Mouse (Mus musculus): ENCODE data around the gene Ski. TPM values are rescaled to one million over a fixed set of nuclear protein-coding genes. Genes with fewer than 3 reads are reported as not detected.

The Ski gene
- polyA plus RNA-seq, 1 experiment from 2014 or later, result 17.8 TPM

DNA sequence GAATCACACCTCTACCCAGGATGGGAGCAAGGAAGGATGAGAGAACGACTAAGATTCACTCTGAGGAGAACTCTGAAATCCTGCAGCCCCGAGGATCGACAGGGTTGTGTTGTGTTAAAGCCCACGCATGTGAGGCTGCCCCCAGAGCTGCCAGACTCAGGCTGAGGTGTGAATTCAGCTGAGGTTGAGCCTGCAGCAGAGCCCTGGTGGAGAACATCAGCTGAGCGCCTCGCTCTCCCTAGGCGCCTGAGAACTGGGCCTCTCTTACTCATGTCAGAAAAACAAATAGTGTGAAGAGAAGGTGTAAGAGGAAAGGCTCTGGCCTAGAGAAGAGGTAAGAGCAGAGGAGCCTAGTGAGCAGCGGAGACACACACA lies 63.9 kb downstream of the Ski start:
- ATAC-seq (ENCODE audit: insufficient number of reproducible peaks, low FRiP score, low TSS enrichment, low read depth) (no peak), DNase-seq (ENCODE audit: low spot score) (no peak)
- no peak overlapping the region; the same call in none of the 2 replicates for H3K27ac ChIP-seq (replicated peaks; ENCODE audit: low read depth, low read length)
- H3K4me3 ChIP-seq (ENCODE audit: low read depth, low read length), result no peak overlapping the region
- H3K4me2 ChIP-seq (ENCODE audit: low read depth, severe bottlenecking), result no peak overlapping the region
- no peaks in the 10 kb centered on the region for H3K27me3 ChIP-seq (ENCODE audit: control insufficient read depth, insufficient read depth, low read length)
- peaks cover 22% of the 10 kb centered on the region for H3K36me3 ChIP-seq (ENCODE audit: control insufficient read depth, insufficient read depth, low read length)
- H3K9ac ChIP-seq (ENCODE audit: low read length), result no peak overlapping the region
- 58% methylated on average over 8 of the region's 8 CpGs for WGBS
- H3K4me1 ChIP-seq (ENCODE audit: control insufficient read depth, insufficient read depth, low read length), result peaks cover 25% of the 10 kb centered on the region
- no peaks in the 10 kb centered on the region for H3K9me3 ChIP-seq (ENCODE audit: control insufficient read depth, low read length)

DNA sequence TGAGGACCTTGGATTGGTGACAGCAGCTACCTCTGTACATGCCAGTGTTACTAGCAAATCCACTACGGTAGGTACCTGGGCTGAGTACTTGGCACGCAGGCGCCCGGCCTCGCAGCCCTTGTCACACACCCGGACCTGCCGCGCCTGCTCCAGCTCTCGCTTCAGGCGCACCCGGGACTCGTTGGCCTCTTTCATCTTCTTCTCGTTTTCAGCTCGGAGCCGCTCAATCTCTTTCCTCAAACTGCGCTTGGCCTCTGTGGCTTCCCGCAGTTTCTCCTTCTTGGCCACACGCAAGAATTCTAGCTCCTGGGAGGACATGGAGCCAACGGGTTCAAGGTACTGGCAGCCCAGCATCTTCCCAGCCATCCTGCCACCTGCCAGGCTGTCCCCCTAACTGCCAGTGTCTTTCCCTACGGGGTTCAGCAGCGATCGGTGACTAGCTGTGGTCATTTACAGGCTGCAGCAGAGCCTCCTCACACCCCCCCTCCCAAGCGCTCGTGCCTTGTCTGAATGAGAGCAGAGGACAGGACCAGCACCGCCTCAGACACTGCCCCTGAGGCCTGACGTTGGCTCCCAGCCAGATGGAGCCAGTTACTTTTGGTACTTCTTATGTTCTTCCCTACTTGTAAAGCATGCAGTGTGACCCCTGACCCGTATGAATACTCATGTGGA lies 64.4 kb downstream of the Ski start:
- 89% methylated on average over 27 of the region's 27 CpGs for WGBS
- H3K4me3 ChIP-seq (ENCODE audit: low read depth, low read length), result no peak overlapping the region
- ATAC-seq (ENCODE audit: insufficient number of reproducible peaks, low FRiP score, low TSS enrichment, low read depth) (no peak), DNase-seq (ENCODE audit: low spot score) (no peak)
- no peak overlapping the region for H3K4me2 ChIP-seq (ENCODE audit: low read depth, severe bottlenecking)
- no peaks in the 10 kb centered on the region for H3K9me3 ChIP-seq (ENCODE audit: control insufficient read depth, low read length)
- H3K36me3 ChIP-seq (ENCODE audit: control insufficient read depth, insufficient read depth, low read length), result peaks cover 22% of the 10 kb centered on the region
- no peak overlapping the region for H3K27ac ChIP-seq (replicated peaks; ENCODE audit: low read depth, low read length)
- H3K4me1 ChIP-seq (ENCODE audit: control insufficient read depth, insufficient read depth, low read length), result peaks cover 20% of the 10 kb centered on the region
- H3K27me3 ChIP-seq (ENCODE audit: control insufficient read depth, insufficient read depth, low read length), result no peaks in the 10 kb centered on the region
- no peak overlapping the region for H3K9ac ChIP-seq (ENCODE audit: low read length)

DNA sequence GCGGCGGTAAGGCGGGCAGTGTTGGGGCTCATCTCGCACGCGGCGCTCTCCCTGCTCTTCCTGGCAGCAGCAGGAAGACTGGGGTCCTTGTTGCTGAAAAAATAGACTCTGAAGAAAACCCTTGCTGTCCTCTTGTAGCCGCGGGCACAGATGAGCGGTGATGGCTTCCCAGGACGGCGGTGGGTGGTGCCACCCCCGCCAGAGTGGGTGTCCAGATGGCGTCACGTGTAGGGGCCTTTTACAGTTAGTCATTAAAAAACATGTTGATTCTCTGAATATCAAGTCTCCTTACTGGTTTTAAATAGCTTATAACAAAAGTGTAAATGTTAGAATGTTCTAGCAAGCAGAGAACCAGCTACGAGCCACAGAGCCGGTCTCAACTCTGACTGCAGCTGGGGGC lies 65.7 kb downstream of the Ski start:
- peaks cover 14% of the 10 kb centered on the region for H3K4me1 ChIP-seq (ENCODE audit: control insufficient read depth, insufficient read depth, low read length)
- no peaks in the 10 kb centered on the region for H3K9me3 ChIP-seq (ENCODE audit: control insufficient read depth, low read length)
- DNase-seq (ENCODE audit: low spot score) (no peak), ATAC-seq (ENCODE audit: insufficient number of reproducible peaks, low FRiP score, low TSS enrichment, low read depth) (no peak)
- no peak overlapping the region for H3K9ac ChIP-seq (ENCODE audit: low read length)
- peaks cover 22% of the 10 kb centered on the region for H3K36me3 ChIP-seq (ENCODE audit: control insufficient read depth, insufficient read depth, low read length)
- no peak overlapping the region for H3K27ac ChIP-seq (replicated peaks; ENCODE audit: low read depth, low read length)
- H3K4me3 ChIP-seq (ENCODE audit: low read depth, low read length), result no peak overlapping the region
- no peak overlapping the region for H3K4me2 ChIP-seq (ENCODE audit: low read depth, severe bottlenecking)
- 93% methylated on average over 17 of the region's 17 CpGs for WGBS
- H3K27me3 ChIP-seq (ENCODE audit: control insufficient read depth, insufficient read depth, low read length), result no peaks in the 10 kb centered on the region

DNA sequence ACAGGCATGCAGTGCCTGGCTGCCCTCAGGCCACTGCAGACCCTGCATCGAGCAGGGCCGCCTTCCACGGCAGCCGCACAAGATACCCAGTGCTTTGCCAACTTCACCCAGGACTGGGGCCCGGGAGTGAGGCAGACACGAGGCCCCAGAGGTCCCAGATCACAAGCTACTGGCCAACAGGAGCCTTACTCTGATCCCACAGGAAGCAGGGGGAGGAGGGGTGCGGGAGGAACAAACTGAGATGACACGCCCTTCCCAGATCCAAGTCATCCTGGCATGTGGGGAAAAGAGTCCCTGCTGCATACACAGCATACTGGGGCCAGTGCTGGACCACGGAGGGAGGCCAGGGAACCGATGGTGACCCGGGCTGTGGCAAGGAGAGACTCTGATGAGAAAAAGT lies 67.4 kb downstream of the Ski start:
- Histone ChIP-seq H3K4me3 (ENCODE audit: low read depth, low read length) (no peak overlapping the region), H3K36me3 (ENCODE audit: control insufficient read depth, insufficient read depth, low read length) (peaks cover 22% of the 10 kb centered on the region), H3K27me3 (ENCODE audit: control insufficient read depth, insufficient read depth, low read length) (no peaks in the 10 kb centered on the region), H3K9me3 (ENCODE audit: control insufficient read depth, low read length) (no peaks in the 10 kb centered on the region), H3K4me2 (ENCODE audit: low read depth, severe bottlenecking) (no peak overlapping the region), H3K27ac (replicated peaks; ENCODE audit: low read depth, low read length) (no peak overlapping the region), H3K9ac (ENCODE audit: low read length) (no peak overlapping the region), H3K4me1 (ENCODE audit: control insufficient read depth, insufficient read depth, low read length) (peaks cover 16% of the 10 kb centered on the region)
- DNase-seq (ENCODE audit: low spot score) (no peak), ATAC-seq (ENCODE audit: insufficient number of reproducible peaks, low FRiP score, low TSS enrichment, low read depth) (no peak)
- 61% methylated on average over 11 of the region's 11 CpGs for WGBS

DNA sequence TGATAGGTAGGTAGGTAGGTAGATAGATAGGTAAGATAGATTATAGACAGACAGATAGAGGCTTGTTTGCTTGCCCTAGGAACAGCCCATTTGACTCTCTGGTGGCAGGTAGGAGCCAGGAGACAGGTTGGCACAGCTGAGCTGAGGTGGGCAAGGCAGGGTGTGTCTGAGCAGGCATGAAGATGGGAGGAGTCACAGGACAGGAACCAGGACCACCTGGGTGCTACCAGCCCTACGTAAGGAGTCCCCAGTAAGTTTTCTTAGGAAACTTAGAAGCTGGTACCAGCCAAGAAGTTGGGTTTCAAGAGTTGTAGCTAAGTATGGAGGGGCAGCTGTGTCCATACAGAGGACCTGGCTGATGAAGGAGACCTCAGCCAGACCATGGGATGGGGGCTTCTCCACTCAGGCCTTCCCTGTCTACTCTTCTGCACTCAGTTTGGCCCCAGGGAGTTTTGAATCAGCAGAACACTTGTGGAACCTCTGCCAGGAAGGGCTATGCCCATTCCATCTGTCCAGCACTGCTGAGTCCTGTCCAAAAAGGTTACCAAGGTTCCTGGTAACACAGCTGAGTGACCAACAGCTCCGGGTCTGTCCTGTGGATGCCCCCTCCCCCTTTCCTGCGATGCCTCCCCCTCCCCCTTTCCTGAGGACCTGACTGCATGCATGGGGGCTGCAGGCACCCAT lies 68.9 kb downstream of the Ski start:
- DNase-seq (ENCODE audit: low spot score), result no peak
- no peak overlapping the region for H3K9ac ChIP-seq (ENCODE audit: low read length)
- peaks cover 16% of the 10 kb centered on the region for H3K36me3 ChIP-seq (ENCODE audit: control insufficient read depth, insufficient read depth, low read length)
- H3K27ac ChIP-seq (replicated peaks; ENCODE audit: low read depth, low read length), result no peak overlapping the region
- no peak overlapping the region for H3K4me3 ChIP-seq (ENCODE audit: low read depth, low read length)
- no peaks in the 10 kb centered on the region for H3K9me3 ChIP-seq (ENCODE audit: control insufficient read depth, low read length)
- peaks cover 18% of the 10 kb centered on the region for H3K4me1 ChIP-seq (ENCODE audit: control insufficient read depth, insufficient read depth, low read length)
- H3K27me3 ChIP-seq (ENCODE audit: control insufficient read depth, insufficient read depth, low read length), result no peaks in the 10 kb centered on the region
- ATAC-seq (ENCODE audit: insufficient number of reproducible peaks, low FRiP score, low TSS enrichment, low read depth), result no peak
- H3K4me2 ChIP-seq (ENCODE audit: low read depth, severe bottlenecking), result no peak overlapping the region
- 83% methylated on average over 3 of the region's 3 CpGs for WGBS

DNA sequence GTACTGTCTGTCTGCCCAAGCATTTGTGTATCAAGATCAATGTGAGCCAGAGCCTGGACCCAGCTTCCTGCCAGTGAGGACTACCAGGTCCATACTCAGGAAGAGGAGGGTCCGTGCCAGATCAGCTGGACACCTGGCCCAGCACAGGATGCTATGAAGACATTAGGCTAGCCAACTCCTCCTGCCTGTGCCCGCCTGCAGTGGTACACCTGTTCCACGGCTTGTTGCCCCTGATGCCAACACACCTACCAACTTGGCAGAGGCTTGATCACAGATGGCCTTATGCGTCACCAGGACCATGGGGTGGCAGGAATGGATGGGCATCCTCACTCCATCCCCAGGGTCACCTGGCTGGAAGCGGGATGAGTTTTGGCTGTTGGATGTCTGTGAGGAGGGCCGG lies 69.9 kb downstream of the Ski start:
- H3K4me3 ChIP-seq (ENCODE audit: low read depth, low read length), result no peak overlapping the region
- H3K9ac ChIP-seq (ENCODE audit: low read length), result no peak overlapping the region; the same call in 1 of the 2 replicates
- 95% methylated on average over 6 of the region's 6 CpGs for WGBS
- H3K27me3 ChIP-seq (ENCODE audit: control insufficient read depth, insufficient read depth, low read length), result no peaks in the 10 kb centered on the region
- H3K9me3 ChIP-seq (ENCODE audit: control insufficient read depth, low read length), result no peaks in the 10 kb centered on the region
- peaks cover 11% of the 10 kb centered on the region for H3K36me3 ChIP-seq (ENCODE audit: control insufficient read depth, insufficient read depth, low read length)
- ATAC-seq (ENCODE audit: insufficient number of reproducible peaks, low FRiP score, low TSS enrichment, low read depth) (no peak), DNase-seq (ENCODE audit: low spot score) (no peak)
- peaks cover 18% of the 10 kb centered on the region for H3K4me1 ChIP-seq (ENCODE audit: control insufficient read depth, insufficient read depth, low read length)
- H3K27ac ChIP-seq (replicated peaks; ENCODE audit: low read depth, low read length), result no peak overlapping the region
- no peak overlapping the region for H3K4me2 ChIP-seq (ENCODE audit: low read depth, severe bottlenecking)

DNA sequence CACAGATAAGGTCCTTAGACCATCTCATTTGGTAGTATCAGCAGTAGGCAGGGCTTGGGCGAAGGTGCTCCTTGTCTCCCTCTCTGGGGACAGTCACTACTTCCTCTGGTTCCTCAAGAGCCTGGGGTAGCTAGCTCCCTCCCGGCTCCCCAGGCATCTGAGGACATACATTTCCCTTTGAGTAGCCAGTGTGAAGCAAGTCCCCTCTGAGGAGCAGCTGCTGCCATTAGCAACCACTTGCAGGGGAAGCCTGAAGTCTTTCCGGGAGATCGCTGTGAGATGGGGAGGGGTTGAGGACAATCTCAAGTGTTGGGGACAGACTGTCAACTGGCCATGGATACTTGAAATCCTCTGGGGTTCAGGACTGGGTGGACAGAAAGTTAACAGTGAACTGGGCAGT lies 70.5 kb downstream of the Ski start:
- Histone ChIP-seq H3K36me3 (ENCODE audit: control insufficient read depth, insufficient read depth, low read length) (peaks cover 5% of the 10 kb centered on the region; the same call in 1 of the 2 replicates), H3K9ac (ENCODE audit: low read length) (no peak overlapping the region), H3K27me3 (ENCODE audit: control insufficient read depth, insufficient read depth, low read length) (no peaks in the 10 kb centered on the region), H3K27ac (replicated peaks; ENCODE audit: low read depth, low read length) (no peak overlapping the region), H3K9me3 (ENCODE audit: control insufficient read depth, low read length) (no peaks in the 10 kb centered on the region), H3K4me1 (ENCODE audit: control insufficient read depth, insufficient read depth, low read length) (peaks cover 18% of the 10 kb centered on the region), H3K4me2 (ENCODE audit: low read depth, severe bottlenecking) (no peak overlapping the region), H3K4me3 (ENCODE audit: low read depth, low read length) (no peak overlapping the region)
- ATAC-seq (ENCODE audit: insufficient number of reproducible peaks, low FRiP score, low TSS enrichment, low read depth) (no peak), DNase-seq (ENCODE audit: low spot score) (no peak)
- 69% methylated on average over 4 of the region's 4 CpGs for WGBS

DNA sequence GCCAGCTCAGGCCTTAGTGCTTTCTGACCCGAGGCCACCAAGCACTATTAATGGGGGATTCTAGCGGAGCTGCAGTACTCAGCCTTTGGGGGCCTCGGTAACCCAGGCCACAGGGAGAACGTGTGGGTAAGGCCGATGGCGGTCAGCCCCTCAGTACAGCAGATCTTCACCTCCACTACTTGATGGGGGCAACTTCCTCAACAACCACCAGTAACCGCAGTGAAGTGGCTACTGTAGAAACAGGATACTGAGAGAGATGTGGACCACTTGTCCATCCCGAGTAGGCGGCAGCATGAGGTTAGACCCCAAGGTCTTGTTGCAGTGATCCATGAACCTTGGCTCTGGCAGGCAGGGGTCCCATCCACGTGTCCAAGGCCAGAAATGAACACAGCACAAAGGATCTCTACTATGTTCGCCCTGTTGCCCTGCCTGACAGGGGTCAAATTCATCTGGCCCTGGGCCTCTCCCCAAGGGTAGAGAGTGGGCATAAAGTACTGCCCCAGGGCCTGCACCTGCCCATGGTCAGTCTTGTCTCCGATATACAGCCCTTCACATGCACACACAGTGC lies 71.1 kb downstream of the Ski start:
- DNase-seq (ENCODE audit: low spot score), result no peak
- Histone ChIP-seq H3K4me1 (ENCODE audit: control insufficient read depth, insufficient read depth, low read length) (peaks cover 18% of the 10 kb centered on the region), H3K36me3 (ENCODE audit: control insufficient read depth, insufficient read depth, low read length) (peaks cover under 1% of the 10 kb centered on the region; the same call in 1 of the 2 replicates), H3K4me2 (ENCODE audit: low read depth, severe bottlenecking) (peak overlapping the region; percentile 90), H3K27ac (replicated peaks; ENCODE audit: low read depth, low read length) (peak overlapping the region; percentile 65), H3K9me3 (ENCODE audit: control insufficient read depth, low read length) (no peaks in the 10 kb centered on the region), H3K4me3 (ENCODE audit: low read depth, low read length) (peak overlapping the region; percentile 41), H3K9ac (ENCODE audit: low read length) (peak overlapping the region; percentile 77), H3K27me3 (ENCODE audit: control insufficient read depth, insufficient read depth, low read length) (no peaks in the 10 kb centered on the region)
- no peak for ATAC-seq (ENCODE audit: insufficient number of reproducible peaks, low FRiP score, low TSS enrichment, low read depth)
- 51% methylated on average over 12 of the region's 12 CpGs for WGBS

All from limb, embryonic 11.5 days (tissue).